Mouse (Mus musculus): Measurements from ENCODE around the gene Stambpl1.

GRCm38 (mm10) chr19:34202668-34203067 lies 10.6 kb downstream of the Stambpl1 start:
- TF ChIP-seq CTCF (IDR thresholded peaks at IDR 0.05), result no peak
- no peak for TF ChIP-seq EP300 (IDR thresholded peaks at IDR 0.05)

Measured in lung, postnatal 0 days (tissue).